Mouse (Mus musculus): ENCODE results near the gene Dnajc25.

The Dnajc25 gene

GRCm38 (mm10) chr4:58994762-58995161, at the start of gene Dnajc25:
TSS of gene Dnajc25 (plus strand) at chr4:58995062.
- ChIA-PET POLR2A (interaction anchor here in 3 of 4 experiments (0.6 to 5.0 kb wide), 7 partner anchors 8 to 83 kb away, joined by 3 to 61 read pairs (median 5); partner anchors contain the start of genes Ptgr1 (in 2 of the 3) and Zkscan16 (in 1 of the 3)), CTCF (interaction anchor here in 2 of 4 experiments (1.2 to 1.9 kb wide), 2 partner anchors 9 kb away, joined by 4 to 8 read pairs; partner anchors contain the start of gene Ptgr1 (in 1 of the 2))

GRCm38 (mm10) chr4:58948391-58948790, 46.5 kb upstream of the Dnajc25 start:
- POLR2A ChIA-PET: interaction anchor here in 1 of 4 experiments (0.6 kb wide), 1 partner anchor 55 kb away, joined by 4 read pairs; no protein-coding TSS in a partner anchor
- CTCF ChIA-PET: interaction anchor here in 1 of 4 experiments (0.6 kb wide), 1 partner anchor 428 kb away, joined by 9 read pairs; no protein-coding TSS in a partner anchor

GRCm38 (mm10) chr4:58952630-58953029, 42.2 kb upstream of the Dnajc25 start:
- POLR2A ChIA-PET: no interaction called here
- CTCF ChIA-PET: interaction anchor here in 1 of 4 experiments (0.6 kb wide), 1 partner anchor 48 kb away, joined by 3 read pairs; no protein-coding TSS in a partner anchor

- ChIA-PET POLR2A (no interaction called here), CTCF (interaction anchor here in 1 of 4 experiments (1.0 kb wide), 1 partner anchor 38 kb away, joined by 3 read pairs; no protein-coding TSS in a partner anchor)
Observed at GRCm38 (mm10) chr4:58961719-58962118, 33.1 kb upstream of the Dnajc25 start.

- ChIA-PET POLR2A (interaction anchor here in 1 of 4 experiments (0.6 kb wide), 1 partner anchor 51 kb away, joined by 4 read pairs; the partner anchor contains the start of gene Ecpas), CTCF (no interaction called here)
Observed at GRCm38 (mm10) chr4:58963271-58963670, 31.6 kb upstream of the Dnajc25 start.

GRCm38 (mm10) chr4:58965136-58965535, 29.7 kb upstream of the Dnajc25 start:
- ChIA-PET CTCF (no interaction called here), POLR2A (interaction anchor here in 1 of 4 experiments (1.2 kb wide), 1 partner anchor 22 kb away, joined by 3 read pairs; no protein-coding TSS in a partner anchor)

GRCm38 (mm10) chr4:58970678-58971077, 24.2 kb upstream of the Dnajc25 start:
- CTCF ChIA-PET: no interaction called here
- POLR2A ChIA-PET: no interaction called here

GRCm38 (mm10) chr4:58975711-58976110, 19.2 kb upstream of the Dnajc25 start:
- ChIA-PET POLR2A (interaction anchor here in 2 of 4 experiments (0.7 to 4.0 kb wide), 3 partner anchors 10 to 136 kb away, joined by 3 to 26 read pairs (median 3); partner anchors contain the start of gene Ptgr1 (in 2 of the 2)), CTCF (interaction anchor here in 2 of 4 experiments (0.6 to 1.2 kb wide), 3 partner anchors 24 to 245 kb away, joined by 3 to 4 read pairs (median 3); no protein-coding TSS in a partner anchor)

GRCm38 (mm10) chr4:58981421-58981820, 13.4 kb upstream of the Dnajc25 start:
- CTCF ChIA-PET: interaction anchor here in 1 of 4 experiments (2.8 kb wide), 1 partner anchor 19 kb away, joined by 13 read pairs; no protein-coding TSS in a partner anchor
- POLR2A ChIA-PET: no interaction called here

GRCm38 (mm10) chr4:58982806-58983205, 12.1 kb upstream of the Dnajc25 start:
- ChIA-PET CTCF (interaction anchor here in 1 of 4 experiments (2.8 kb wide), 1 partner anchor 17 kb away, joined by 13 read pairs; no protein-coding TSS in a partner anchor), POLR2A (interaction anchor here in 2 of 4 experiments (0.7 to 6.2 kb wide), 4 partner anchors 13 to 80 kb away, joined by 5 to 77 read pairs (median 33); partner anchors contain the start of genes Dnajc25 (in 1 of the 2) and Gng10 (in 1 of the 2))

GRCm38 (mm10) chr4:58985157-58985648, 9.7 kb upstream of the Dnajc25 start:
- POLR2A ChIA-PET: interaction anchor here in 3 of 4 experiments (0.6 to 6.2 kb wide), 18 partner anchors 9 to 140 kb away, joined by 3 to 77 read pairs (median 4); partner anchors contain the start of genes Dnajc25 (in 1 of the 3), Ecpas (in 1 of the 3) and Zkscan16 (in 1 of the 3)
- CTCF ChIA-PET: interaction anchor here (0.5 to 3.8 kb wide), 22 partner anchors 10 to 850 kb away, joined by 3 to 45 read pairs (median 4); partner anchors contain the start of genes Dnajc25 (in 1 of the 4), Gm20503 (in 1 of the 4) and Zkscan16 (in 1 of the 4)

GRCm38 (mm10) chr4:58986540-58987190, 8.2 kb upstream of the Dnajc25 start, which contains the start of gene Ptgr1:
TSS of gene Ptgr1 (minus strand) at chr4:58987119.
- CTCF ChIA-PET: interaction anchor here (0.5 to 3.8 kb wide), 12 partner anchors 8 to 604 kb away, joined by 3 to 45 read pairs (median 6); partner anchors contain the start of gene Dnajc25 (in 1 of the 4)
- POLR2A ChIA-PET: interaction anchor here in 3 of 4 experiments (0.6 to 6.2 kb wide), 32 partner anchors 9 to 559 kb away, joined by 3 to 77 read pairs (median 5); partner anchors contain the start of genes Dnajc25 (in 2 of the 3), Gm20503 (in 2 of the 3), Gng10 (in 2 of the 3) and Ecpas (in 1 of the 3)

GRCm38 (mm10) chr4:58989303-58989898, 5.5 kb upstream of the Dnajc25 start:
- ChIA-PET POLR2A (interaction anchor here in 2 of 4 experiments (0.6 to 2.4 kb wide), 4 partner anchors 10 to 554 kb away, joined by 3 to 16 read pairs (median 4); partner anchors contain the start of gene Gm20503 (in 1 of the 2)), CTCF (interaction anchor here in 2 of 4 experiments (2.1 to 2.4 kb wide), 2 partner anchors 11 kb away, joined by 15 to 16 read pairs; no protein-coding TSS in a partner anchor)

- POLR2A ChIA-PET: interaction anchor here in 2 of 4 experiments (0.8 to 2.4 kb wide), 6 partner anchors 9 to 82 kb away, joined by 3 to 16 read pairs (median 4); partner anchors contain the start of gene Gm20503 (in 2 of the 2)
- CTCF ChIA-PET: interaction anchor here in 3 of 4 experiments (1.7 to 2.4 kb wide), 3 partner anchors 9 kb away, joined by 8 to 16 read pairs (median 15); no protein-coding TSS in a partner anchor
Observed at GRCm38 (mm10) chr4:58990609-58991434, 4.0 kb upstream of the Dnajc25 start.

- POLR2A ChIA-PET: interaction anchor here in 1 of 4 experiments (1.2 kb wide), 1 partner anchor 13 kb away, joined by 3 read pairs; no protein-coding TSS in a partner anchor
- CTCF ChIA-PET: interaction anchor here in 1 of 4 experiments (2.4 kb wide), 1 partner anchor 8 kb away, joined by 15 read pairs; no protein-coding TSS in a partner anchor
Observed at GRCm38 (mm10) chr4:58992195-58992594, 2.7 kb upstream of the Dnajc25 start.

- CTCF ChIA-PET: interaction anchor here in 2 of 4 experiments (1.2 to 1.9 kb wide), 2 partner anchors 9 to 10 kb away, joined by 4 to 8 read pairs; partner anchors contain the start of gene Ptgr1 (in 1 of the 2)
Observed at GRCm38 (mm10) chr4:58995251-58995693, 410 bp downstream of the Dnajc25 start.

More at GRCm38 (mm10) chr4:58995251-58995693, 410 bp downstream of the Dnajc25 start:
- POLR2A ChIA-PET: interaction anchor here in 3 of 4 experiments (0.6 to 5.0 kb wide), 8 partner anchors 8 to 177 kb away, joined by 3 to 61 read pairs (median 4); partner anchors contain the start of genes Ptgr1 (in 2 of the 3) and Zkscan16 (in 1 of the 3)

All from embryonic stem cell, embryonic (primary cell).